Mouse (Mus musculus): ENCODE measurements around the gene Nfia. TPM values are rescaled to one million over a fixed set of nuclear protein-coding genes. Genes with fewer than 3 reads are reported as not detected.
A peak's percentile ranks its signal among the peaks of the same experiment; 100 is the strongest.

Gene Nfia
- polyA plus RNA-seq, 1 experiment from 2014 or later: 52.9 TPM

DNA sequence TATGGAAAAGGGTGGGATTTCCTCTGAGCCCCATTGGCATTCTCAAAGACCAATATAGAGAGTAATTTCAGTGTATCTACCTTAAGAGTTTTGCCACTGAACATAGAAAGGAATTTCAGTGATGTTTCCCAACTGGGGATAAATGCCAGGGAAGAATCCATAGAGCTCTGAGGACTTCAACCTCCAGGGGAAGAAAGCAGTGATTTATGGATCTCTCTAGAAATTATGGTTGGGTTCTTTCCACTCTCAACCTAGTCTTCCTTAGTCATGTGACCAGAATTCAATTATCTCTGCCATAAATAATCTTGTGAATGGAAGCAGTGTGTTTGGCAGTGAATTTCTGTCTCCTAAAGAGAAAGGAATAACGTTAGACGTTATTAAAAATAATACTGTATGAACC, 85.0 kb downstream of the Nfia start:
- Histone ChIP-seq H3K9me3 (ENCODE audit: control insufficient read depth, low read length) (no peaks in the 10 kb centered on the region), H3K4me3 (ENCODE audit: low read length) (no peak overlapping the region), H3K36me3 (ENCODE audit: control insufficient read depth, insufficient read depth, low read length) (0 out of 2 replicates have a peak, but pooled peaks cover 2% of the 10 kb centered on the region), H3K9ac (ENCODE audit: low read length) (no peak overlapping the region), H3K4me2 (ENCODE audit: low read depth, low read length) (no peak overlapping the region), H3K27ac (ENCODE audit: low read length) (no peak overlapping the region), H3K27me3 (ENCODE audit: control insufficient read depth, insufficient read depth, low read depth, low read length) (no peaks in the 10 kb centered on the region), H3K4me1 (replicated peaks; ENCODE audit: control insufficient read depth, insufficient read depth, low read length) (peaks cover 7% of the 10 kb centered on the region; the same call in 1 of the 2 replicates)
- 74% methylated on average over 2 of the region's 2 CpGs for WGBS
- ATAC-seq (ENCODE audit: low read depth): no peak

DNA sequence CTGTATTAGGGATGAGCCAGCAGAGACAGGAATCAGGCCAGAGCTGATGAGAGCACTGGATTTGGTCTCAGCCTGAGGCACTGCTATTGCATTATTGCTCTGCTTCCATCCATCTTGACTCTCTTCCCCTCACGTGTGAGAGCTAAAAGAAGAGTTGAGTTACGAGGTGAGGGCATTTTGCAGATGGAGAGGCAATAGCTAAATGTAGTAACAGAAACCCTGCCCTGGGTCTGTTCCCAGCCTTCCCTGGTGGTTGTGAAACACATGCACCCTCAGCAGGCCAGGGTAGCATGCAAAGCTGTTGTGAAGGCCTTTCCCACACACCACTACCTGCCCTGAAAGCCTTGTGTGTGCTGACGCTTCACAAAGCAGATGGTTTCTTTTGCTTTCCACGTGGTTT, 86.9 kb downstream of the Nfia start:
- H3K9me3 ChIP-seq (ENCODE audit: control insufficient read depth, low read length): no peaks in the 10 kb centered on the region
- H3K9ac ChIP-seq (ENCODE audit: low read length): no peak overlapping the region
- no peak overlapping the region for H3K4me2 ChIP-seq (ENCODE audit: low read depth, low read length)
- no peak for ATAC-seq (ENCODE audit: low read depth)
- H3K27me3 ChIP-seq (ENCODE audit: control insufficient read depth, insufficient read depth, low read depth, low read length): no peaks in the 10 kb centered on the region
- no peak overlapping the region for H3K4me3 ChIP-seq (ENCODE audit: low read length)
- H3K36me3 ChIP-seq (ENCODE audit: control insufficient read depth, insufficient read depth, low read length): peaks cover 4% of the 10 kb centered on the region; the same call in 1 of the 2 replicates
- 58% methylated on average over 4 of the region's 4 CpGs for WGBS
- H3K27ac ChIP-seq (ENCODE audit: low read length): no peak overlapping the region
- peaks cover 8% of the 10 kb centered on the region for H3K4me1 ChIP-seq (replicated peaks; ENCODE audit: control insufficient read depth, insufficient read depth, low read length)

DNA sequence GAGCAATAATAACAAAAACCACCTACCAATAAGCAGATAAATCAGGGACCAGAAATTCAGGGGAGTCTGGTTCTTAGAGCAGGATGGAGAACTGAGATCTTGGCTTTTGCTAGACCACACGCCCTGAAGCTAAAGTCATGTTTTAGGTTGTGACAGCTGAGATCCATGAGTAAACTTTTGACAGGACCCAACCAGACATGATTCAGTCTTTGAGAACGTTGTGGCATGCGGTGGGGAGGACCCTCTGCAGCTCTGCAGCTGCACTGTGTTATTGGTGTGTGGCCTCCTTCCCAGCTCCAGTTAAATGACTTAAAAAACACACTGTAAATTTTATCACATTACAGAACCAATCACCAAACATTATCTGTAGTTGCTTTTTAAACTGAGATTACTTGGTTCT, 87.8 kb downstream of the Nfia start:
- no peaks in the 10 kb centered on the region for H3K9me3 ChIP-seq (ENCODE audit: control insufficient read depth, low read length)
- H3K4me3 ChIP-seq (ENCODE audit: low read length): no peak overlapping the region
- H3K27ac ChIP-seq (ENCODE audit: low read length): no peak overlapping the region
- H3K9ac ChIP-seq (ENCODE audit: low read length): no peak overlapping the region
- 50% methylated on average over 3 of the region's 3 CpGs for WGBS
- ATAC-seq (ENCODE audit: low read depth): peak; percentile 43; the same call in 1 of the 2 replicates
- peaks cover 4% of the 10 kb centered on the region; the same call in 1 of the 2 replicates for H3K36me3 ChIP-seq (ENCODE audit: control insufficient read depth, insufficient read depth, low read length)
- H3K4me2 ChIP-seq (ENCODE audit: low read depth, low read length): no peak overlapping the region
- no peaks in the 10 kb centered on the region for H3K27me3 ChIP-seq (ENCODE audit: control insufficient read depth, insufficient read depth, low read depth, low read length)
- H3K4me1 ChIP-seq (replicated peaks; ENCODE audit: control insufficient read depth, insufficient read depth, low read length): peaks cover 6% of the 10 kb centered on the region

DNA sequence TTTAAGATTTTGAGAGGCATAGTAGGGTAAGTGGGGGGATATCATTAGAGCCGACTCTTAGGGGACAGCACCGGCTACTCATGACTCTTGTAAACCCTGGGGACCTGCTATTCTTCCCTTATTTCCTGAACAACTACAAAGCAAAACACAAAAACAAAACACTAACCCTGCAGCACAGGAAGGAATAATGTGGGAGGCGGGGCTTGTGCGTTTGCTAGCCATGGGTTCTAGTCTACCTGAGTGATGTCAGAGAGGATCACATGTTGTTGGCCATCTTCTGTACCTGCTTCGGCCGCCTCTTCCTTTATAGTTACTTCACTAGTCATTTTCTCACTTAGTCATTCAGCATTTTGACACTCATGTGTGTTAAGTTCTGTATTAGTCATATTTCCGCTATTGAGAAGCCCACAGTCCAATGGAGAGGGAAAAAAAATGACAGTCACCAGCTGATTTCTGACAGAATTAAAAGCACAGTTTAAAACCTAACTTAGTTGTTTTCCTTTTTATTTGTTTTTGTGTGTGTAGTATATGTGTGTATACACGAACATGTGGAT, 88.3 kb downstream of the Nfia start:
- H3K4me1 ChIP-seq (replicated peaks; ENCODE audit: control insufficient read depth, insufficient read depth, low read length): peaks cover 6% of the 10 kb centered on the region
- H3K4me3 ChIP-seq (ENCODE audit: low read length): no peak overlapping the region
- 89% methylated on average over 8 of the region's 8 CpGs for WGBS
- no peaks in the 10 kb centered on the region for H3K27me3 ChIP-seq (ENCODE audit: control insufficient read depth, insufficient read depth, low read depth, low read length)
- H3K4me2 ChIP-seq (ENCODE audit: low read depth, low read length): no peak overlapping the region
- ATAC-seq (ENCODE audit: low read depth): no peak
- no peak overlapping the region for H3K9ac ChIP-seq (ENCODE audit: low read length)
- H3K27ac ChIP-seq (ENCODE audit: low read length): no peak overlapping the region
- H3K36me3 ChIP-seq (ENCODE audit: control insufficient read depth, insufficient read depth, low read length): peaks cover 4% of the 10 kb centered on the region; the same call in 1 of the 2 replicates
- H3K9me3 ChIP-seq (ENCODE audit: control insufficient read depth, low read length): no peaks in the 10 kb centered on the region

DNA sequence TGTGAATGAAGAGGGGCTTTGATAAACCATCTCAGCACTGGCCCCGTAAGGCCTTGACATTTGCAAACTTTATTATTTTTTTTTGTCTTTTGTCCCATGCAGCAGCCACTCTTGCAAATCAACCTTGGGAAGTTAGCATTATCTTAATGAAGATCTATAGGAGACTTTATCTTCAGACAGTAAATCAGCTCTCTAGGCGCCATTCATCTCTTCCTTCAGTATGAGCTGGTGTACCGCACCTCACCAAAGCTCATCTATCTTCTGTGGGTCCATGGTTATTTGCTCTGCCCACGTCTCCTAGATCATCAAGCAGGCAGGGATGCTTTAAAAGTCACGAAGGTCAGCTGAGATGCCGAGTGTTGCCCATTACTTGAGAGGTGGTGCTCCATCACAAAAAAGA, 89.8 kb downstream of the Nfia start:
- H3K4me1 ChIP-seq (replicated peaks; ENCODE audit: control insufficient read depth, insufficient read depth, low read length): peaks cover 8% of the 10 kb centered on the region
- ATAC-seq (ENCODE audit: low read depth): no peak

DNA sequence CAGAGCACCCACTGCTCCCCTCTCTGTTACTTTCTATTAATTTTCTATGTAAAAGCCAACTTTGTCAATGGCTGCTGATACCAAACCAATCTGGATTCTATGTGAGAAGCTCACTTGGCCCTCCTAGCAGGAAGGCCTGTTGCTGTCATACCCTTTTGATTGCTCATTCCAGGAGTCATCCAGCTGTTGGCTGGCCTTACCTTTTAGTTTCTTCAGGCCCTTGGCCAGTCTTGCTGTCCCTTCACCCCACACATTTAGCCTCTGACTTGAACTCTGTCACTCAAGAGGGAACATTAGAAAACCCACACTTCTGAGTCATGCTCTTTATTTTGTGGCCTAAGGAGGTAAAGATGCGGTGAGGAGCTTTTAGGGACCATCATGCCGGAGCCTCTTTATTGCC, 91.7 kb downstream of the Nfia start:
- Histone ChIP-seq H3K9ac (ENCODE audit: low read length) (no peak overlapping the region), H3K4me1 (replicated peaks; ENCODE audit: control insufficient read depth, insufficient read depth, low read length) (peaks cover 16% of the 10 kb centered on the region), H3K36me3 (ENCODE audit: control insufficient read depth, insufficient read depth, low read length) (peaks cover 4% of the 10 kb centered on the region; the same call in 1 of the 2 replicates), H3K27me3 (ENCODE audit: control insufficient read depth, insufficient read depth, low read depth, low read length) (no peaks in the 10 kb centered on the region), H3K27ac (ENCODE audit: low read length) (no peak overlapping the region), H3K4me2 (ENCODE audit: low read depth, low read length) (no peak overlapping the region), H3K9me3 (ENCODE audit: control insufficient read depth, low read length) (no peaks in the 10 kb centered on the region), H3K4me3 (ENCODE audit: low read length) (no peak overlapping the region)
- no peak for ATAC-seq (ENCODE audit: low read depth)
- 93% methylated on average over 2 of the region's 2 CpGs for WGBS

More for the DNA sequence above, 89.8 kb downstream of the Nfia start:
- H3K9ac ChIP-seq (ENCODE audit: low read length): no peak overlapping the region
- WGBS: 78% methylated on average over 6 of the region's 6 CpGs
- peaks cover 4% of the 10 kb centered on the region; the same call in 1 of the 2 replicates for H3K36me3 ChIP-seq (ENCODE audit: control insufficient read depth, insufficient read depth, low read length)
- H3K9me3 ChIP-seq (ENCODE audit: control insufficient read depth, low read length): no peaks in the 10 kb centered on the region
- H3K4me3 ChIP-seq (ENCODE audit: low read length): no peak overlapping the region
- no peak overlapping the region for H3K27ac ChIP-seq (ENCODE audit: low read length)
- no peaks in the 10 kb centered on the region for H3K27me3 ChIP-seq (ENCODE audit: control insufficient read depth, insufficient read depth, low read depth, low read length)
- no peak overlapping the region for H3K4me2 ChIP-seq (ENCODE audit: low read depth, low read length)

DNA sequence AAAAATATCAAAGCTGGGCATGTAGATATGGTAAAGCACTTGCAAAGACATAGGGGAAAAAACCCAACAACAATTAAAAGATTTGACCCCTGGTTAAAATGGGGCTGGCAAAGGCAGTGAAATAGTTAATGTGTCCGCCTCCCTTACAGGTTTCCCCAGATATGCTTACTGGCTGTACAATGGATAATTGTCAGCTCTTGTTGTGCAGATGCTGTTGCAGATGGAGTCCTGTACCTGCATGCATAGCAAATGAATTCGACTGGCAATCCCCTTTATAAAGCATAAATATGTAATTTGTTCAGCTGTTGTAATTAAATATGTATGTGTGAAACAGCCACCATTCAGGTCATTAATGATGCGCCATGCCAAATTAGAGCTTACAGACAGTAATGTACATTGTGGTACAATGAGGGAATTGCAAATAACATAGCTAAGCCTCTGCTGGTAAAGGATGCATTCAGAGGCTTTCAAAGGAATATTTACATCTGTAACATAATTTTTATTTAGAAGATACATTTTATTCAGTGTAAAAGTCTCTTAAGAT, 92.9 kb downstream of the Nfia start:
- ATAC-seq (ENCODE audit: low read depth): no peak
- H3K27ac ChIP-seq (ENCODE audit: low read length): no peak overlapping the region
- no peak overlapping the region for H3K4me2 ChIP-seq (ENCODE audit: low read depth, low read length)
- H3K9me3 ChIP-seq (ENCODE audit: control insufficient read depth, low read length): no peaks in the 10 kb centered on the region
- WGBS: 85% methylated on average over 3 of the region's 3 CpGs
- H3K4me1 ChIP-seq (replicated peaks; ENCODE audit: control insufficient read depth, insufficient read depth, low read length): peaks cover 22% of the 10 kb centered on the region
- H3K9ac ChIP-seq (ENCODE audit: low read length): no peak overlapping the region
- no peaks in the 10 kb centered on the region for H3K27me3 ChIP-seq (ENCODE audit: control insufficient read depth, insufficient read depth, low read depth, low read length)
- H3K4me3 ChIP-seq (ENCODE audit: low read length): no peak overlapping the region
- H3K36me3 ChIP-seq (ENCODE audit: control insufficient read depth, insufficient read depth, low read length): peaks cover 4% of the 10 kb centered on the region; the same call in 1 of the 2 replicates

DNA sequence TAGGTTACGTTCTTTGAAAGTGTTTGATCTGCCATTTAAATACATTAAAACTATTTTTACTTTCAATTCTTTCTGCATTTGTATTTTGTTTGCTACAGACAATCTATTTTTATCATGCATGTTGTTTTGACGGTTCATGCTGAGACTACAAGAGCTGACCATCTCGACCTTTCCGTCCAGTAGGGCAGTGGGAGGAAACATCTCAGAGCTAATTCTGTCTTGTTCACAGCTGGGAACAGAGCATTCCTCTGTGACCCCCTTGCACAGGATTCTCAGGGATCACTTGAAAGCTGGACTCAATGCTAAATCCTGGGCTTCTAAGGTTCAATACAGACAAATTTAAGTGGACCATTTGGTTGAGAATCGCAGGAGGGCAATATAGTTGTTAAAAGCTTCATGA, 93.9 kb downstream of the Nfia start:
- H3K27ac ChIP-seq (ENCODE audit: low read length): no peak overlapping the region
- H3K4me1 ChIP-seq (replicated peaks; ENCODE audit: control insufficient read depth, insufficient read depth, low read length): peaks cover 25% of the 10 kb centered on the region
- 59% methylated on average over 5 of the region's 5 CpGs for WGBS
- peaks cover 2% of the 10 kb centered on the region; the same call in 1 of the 2 replicates for H3K36me3 ChIP-seq (ENCODE audit: control insufficient read depth, insufficient read depth, low read length)
- no peaks in the 10 kb centered on the region for H3K9me3 ChIP-seq (ENCODE audit: control insufficient read depth, low read length)
- no peak overlapping the region for H3K9ac ChIP-seq (ENCODE audit: low read length)
- no peaks in the 10 kb centered on the region for H3K27me3 ChIP-seq (ENCODE audit: control insufficient read depth, insufficient read depth, low read depth, low read length)
- H3K4me2 ChIP-seq (ENCODE audit: low read depth, low read length): no peak overlapping the region
- no peak for ATAC-seq (ENCODE audit: low read depth)
- H3K4me3 ChIP-seq (ENCODE audit: low read length): no peak overlapping the region

DNA sequence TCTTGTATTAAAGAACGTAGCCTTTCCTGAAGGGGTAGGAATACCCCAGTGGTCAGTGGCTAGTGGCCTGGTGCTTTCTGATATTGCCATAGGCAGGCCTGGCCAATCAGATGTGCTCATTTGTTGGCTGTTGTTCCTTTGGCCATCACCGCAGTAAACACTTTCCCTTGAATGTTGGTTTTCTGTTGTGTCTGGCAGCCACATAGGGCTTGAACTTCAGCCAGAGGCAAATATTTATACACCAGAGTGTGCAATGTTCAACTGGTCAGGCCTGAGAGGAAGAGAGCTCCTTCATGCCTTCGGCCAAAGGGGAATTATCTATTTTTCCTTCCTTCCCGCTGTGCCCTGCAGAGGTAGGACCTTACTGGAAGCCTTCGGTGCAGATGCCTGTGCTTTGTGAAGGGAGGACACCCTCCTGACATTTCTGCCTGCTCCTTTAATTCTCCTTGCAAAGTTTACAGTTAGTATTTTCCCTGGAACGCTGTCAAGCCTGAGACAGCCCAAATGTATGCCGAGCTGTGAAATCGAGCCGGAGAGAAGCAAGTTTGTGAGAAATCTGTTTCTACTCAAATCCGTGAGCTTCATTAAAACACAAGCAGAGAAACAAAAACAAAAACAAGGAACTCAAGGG, 95.9 kb downstream of the Nfia start:
- no peaks in the 10 kb centered on the region for H3K9me3 ChIP-seq (ENCODE audit: control insufficient read depth, low read length)
- peak overlapping the region; percentile 50 for H3K9ac ChIP-seq (ENCODE audit: low read length)
- no peaks in the 10 kb centered on the region for H3K36me3 ChIP-seq (ENCODE audit: control insufficient read depth, insufficient read depth, low read length)
- 34% methylated on average over 10 of the region's 10 CpGs for WGBS
- peak overlapping the region; percentile 41 for H3K4me3 ChIP-seq (ENCODE audit: low read length)
- H3K4me2 ChIP-seq (ENCODE audit: low read depth, low read length): peak overlapping the region; percentile 60
- peak; percentile 73 for ATAC-seq (ENCODE audit: low read depth)
- peak overlapping the region; percentile 99 for H3K27ac ChIP-seq (ENCODE audit: low read length)
- peaks cover 38% of the 10 kb centered on the region for H3K4me1 ChIP-seq (replicated peaks; ENCODE audit: control insufficient read depth, insufficient read depth, low read length)
- H3K27me3 ChIP-seq (ENCODE audit: control insufficient read depth, insufficient read depth, low read depth, low read length): no peaks in the 10 kb centered on the region
